Mouse (Mus musculus) left cerebral cortex, adult 8-10 months (tissue): Measurements from ENCODE around the gene Hist1h2bb. TPM values are rescaled to one million over a fixed set of nuclear protein-coding genes. Genes with fewer than 3 reads are reported as not detected.

ENCODE experiments used
- DNase-seq, 2 experiments: peaks; one replicate each; pipeline ENCODE4 v3.0.0; 2022; ENCODE audit warnings: low spot score in 2 of 2
- total RNA-seq, 4 experiments: library from RNA; stranded (reverse); gene quantifications; 2 replicates each; pipeline ENCODE4 v1.2.4; 2022

Gene Hist1h2bb
- total RNA-seq, 4 experiments from 2014 or later: 12.3 to 18.8 (median 16.3) TPM

- DNase-seq: no peak
Observed at GRCm38 (mm10) chr13:23725213-23725612, 21.3 kb upstream of the Hist1h2bb start.

- DNase-seq: no peak
Observed at GRCm38 (mm10) chr13:23728472-23729191, 17.9 kb upstream of the Hist1h2bb start.

DNA sequence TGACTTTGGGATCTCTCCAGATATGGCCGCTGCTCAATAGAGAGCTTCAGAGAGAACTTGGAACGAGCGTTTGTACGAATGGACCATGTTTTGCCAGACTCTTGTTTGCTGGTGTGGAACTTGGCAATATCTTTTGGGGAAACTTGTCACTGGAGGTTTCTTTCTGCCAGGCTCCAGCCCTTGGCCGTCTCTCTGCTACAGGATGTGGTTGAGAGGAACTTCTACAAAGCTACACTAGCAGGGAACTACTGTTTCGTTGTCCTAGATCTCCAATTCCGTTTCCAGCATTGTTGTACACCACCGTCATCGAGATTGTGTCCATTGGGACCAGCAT lies 17.4 kb upstream of the Hist1h2bb start:
- DNase-seq: no peak

- DNase-seq: no peak
Observed at GRCm38 (mm10) chr13:23729706-23730105, 16.8 kb upstream of the Hist1h2bb start.

DNA sequence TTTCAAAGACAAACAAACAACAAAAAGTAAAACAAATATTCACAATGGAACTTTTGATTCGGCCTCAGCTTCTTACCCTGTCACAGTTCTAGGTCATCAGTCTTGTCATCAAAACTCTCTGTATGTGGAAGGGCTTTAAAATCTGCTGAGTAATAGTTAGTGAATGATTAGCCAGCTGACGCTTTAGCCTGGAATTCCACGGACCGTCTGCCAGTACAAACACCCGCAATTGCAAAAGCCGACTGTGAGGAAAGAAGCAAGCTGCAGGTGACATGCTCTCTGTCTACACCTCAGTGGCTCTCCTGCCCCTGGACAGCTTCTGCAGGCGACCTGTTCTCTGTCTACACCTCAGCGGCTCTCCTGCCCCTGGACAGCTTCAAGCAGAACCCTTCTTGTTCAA lies 16.1 kb upstream of the Hist1h2bb start:
- DNase-seq: no peak

GRCm38 (mm10) chr13:23732156-23732804 lies 14.3 kb upstream of the Hist1h2bb start:
- DNase-seq: no peak

- no peak for DNase-seq
Observed at GRCm38 (mm10) chr13:23737091-23737490, 9.4 kb upstream of the Hist1h2bb start.

DNA sequence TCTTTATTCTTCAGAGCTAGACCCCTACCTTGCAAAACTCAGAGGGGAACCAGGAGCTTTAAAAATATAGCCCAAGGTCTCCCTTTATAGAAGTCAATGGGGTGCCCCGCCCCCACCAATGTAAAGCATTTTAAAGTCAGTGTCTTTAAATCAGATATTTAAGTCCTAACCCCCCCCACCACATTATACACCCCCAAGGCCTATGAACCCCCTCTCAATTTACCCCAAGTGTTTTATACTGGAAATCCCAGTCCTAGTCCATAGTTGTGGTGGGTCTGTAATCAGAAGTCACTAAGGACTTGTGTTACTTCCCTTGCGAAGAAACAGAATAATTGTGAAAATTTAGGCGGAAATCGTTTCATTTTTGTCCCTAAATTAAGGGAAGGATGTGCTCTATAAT lies 8.5 kb upstream of the Hist1h2bb start:
- DNase-seq: no peak

GRCm38 (mm10) chr13:23738677-23739068 lies 7.9 kb upstream of the Hist1h2bb start, which contains the start of gene Hist1h1c:
Gene Hist1h1c (plus strand): TSS chr13:23738808.
- peak; percentile 83 to 85 for DNase-seq

GRCm38 (mm10) chr13:23739069-23739921 lies 7.2 kb upstream of the Hist1h2bb start:
- DNase-seq: peak; percentile 80 to 97

DNA sequence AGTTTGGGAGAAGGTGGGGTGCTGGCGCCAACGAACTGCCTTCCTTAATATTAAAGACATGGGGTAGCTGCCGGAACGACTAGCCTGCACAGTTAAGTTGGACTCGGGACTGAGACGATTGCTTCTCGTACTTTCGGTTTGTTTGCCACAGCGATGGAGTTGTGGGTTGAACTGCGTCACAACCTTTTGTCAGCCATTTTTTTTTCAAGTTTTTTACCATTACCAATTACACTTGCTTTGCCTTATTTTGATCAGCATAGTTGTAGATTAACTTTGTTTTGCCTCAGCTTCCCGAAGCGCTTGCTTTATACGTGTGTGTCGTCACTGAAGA lies 6.6 kb upstream of the Hist1h2bb start:
- no peak for DNase-seq

DNA sequence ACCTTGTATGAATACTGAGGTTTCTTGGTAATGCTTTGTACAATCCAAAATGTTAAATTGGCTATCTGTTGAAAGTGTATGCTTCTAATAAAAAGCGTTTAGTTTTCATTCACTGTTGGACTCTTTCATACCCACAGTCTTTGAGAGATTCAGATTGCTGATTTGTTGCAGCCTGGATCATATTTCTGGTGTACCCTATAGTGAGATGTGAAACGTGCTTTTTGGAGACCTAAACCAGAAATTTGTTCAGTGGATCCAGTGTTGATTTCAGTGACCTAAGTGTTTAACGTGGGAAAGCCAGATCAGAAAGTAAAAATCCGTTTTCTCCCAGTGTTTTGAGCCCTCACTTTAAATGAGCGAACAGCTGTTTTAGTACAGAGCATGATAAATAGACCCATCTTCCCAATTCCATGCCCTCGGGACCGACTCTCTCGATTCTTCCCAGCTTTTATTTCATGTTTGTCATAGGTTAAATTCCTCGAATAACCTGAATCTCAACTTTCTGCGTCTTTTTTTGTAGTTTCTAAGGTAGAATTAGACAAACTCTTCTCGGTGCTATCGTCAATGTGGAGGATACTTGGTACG lies 6.2 kb upstream of the Hist1h2bb start:
- no peak for DNase-seq

DNA sequence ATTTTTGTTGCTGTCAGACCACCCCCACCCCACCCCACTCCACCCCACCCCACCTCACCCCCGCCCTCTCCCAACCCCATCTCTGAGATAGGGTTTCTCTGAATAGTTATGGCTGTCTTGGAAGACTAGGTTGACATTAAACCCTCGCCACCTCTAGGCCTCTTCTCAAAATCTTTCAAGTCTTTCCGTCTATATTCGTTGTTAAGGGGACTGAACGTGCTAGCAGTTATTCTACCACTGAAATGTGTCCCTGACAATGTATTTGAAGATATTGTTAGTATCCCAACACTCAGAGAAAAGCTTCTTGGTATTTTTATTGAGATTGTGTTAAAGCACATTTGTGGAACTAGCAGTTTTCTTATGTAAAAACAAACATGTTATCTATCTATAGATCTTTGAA lies 5.6 kb upstream of the Hist1h2bb start:
- DNase-seq: no peak

- DNase-seq: no peak
Observed at GRCm38 (mm10) chr13:23742007-23742406, 4.5 kb upstream of the Hist1h2bb start.

DNA sequence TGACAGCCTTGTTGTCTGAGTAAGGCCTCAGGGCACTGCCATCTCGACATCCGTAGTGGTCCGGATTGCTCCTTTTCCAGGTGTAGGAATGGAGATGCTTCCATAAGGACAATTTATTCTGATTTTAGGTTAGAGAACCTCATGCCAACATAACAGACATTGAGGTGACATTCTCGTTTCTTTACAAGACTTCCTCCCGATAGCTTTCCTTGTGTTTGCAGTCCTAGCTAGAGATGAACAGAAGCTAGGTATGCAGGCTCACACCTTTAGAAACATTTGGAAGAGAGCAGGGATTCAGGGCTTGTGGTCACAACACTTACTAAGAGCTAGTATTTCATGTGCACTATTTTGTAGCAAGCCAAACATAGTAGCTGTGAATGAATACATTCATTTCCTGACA lies 3.3 kb upstream of the Hist1h2bb start:
- no peak for DNase-seq

- DNase-seq: no peak
Observed at GRCm38 (mm10) chr13:23743963-23744362, 2.6 kb upstream of the Hist1h2bb start.

DNA sequence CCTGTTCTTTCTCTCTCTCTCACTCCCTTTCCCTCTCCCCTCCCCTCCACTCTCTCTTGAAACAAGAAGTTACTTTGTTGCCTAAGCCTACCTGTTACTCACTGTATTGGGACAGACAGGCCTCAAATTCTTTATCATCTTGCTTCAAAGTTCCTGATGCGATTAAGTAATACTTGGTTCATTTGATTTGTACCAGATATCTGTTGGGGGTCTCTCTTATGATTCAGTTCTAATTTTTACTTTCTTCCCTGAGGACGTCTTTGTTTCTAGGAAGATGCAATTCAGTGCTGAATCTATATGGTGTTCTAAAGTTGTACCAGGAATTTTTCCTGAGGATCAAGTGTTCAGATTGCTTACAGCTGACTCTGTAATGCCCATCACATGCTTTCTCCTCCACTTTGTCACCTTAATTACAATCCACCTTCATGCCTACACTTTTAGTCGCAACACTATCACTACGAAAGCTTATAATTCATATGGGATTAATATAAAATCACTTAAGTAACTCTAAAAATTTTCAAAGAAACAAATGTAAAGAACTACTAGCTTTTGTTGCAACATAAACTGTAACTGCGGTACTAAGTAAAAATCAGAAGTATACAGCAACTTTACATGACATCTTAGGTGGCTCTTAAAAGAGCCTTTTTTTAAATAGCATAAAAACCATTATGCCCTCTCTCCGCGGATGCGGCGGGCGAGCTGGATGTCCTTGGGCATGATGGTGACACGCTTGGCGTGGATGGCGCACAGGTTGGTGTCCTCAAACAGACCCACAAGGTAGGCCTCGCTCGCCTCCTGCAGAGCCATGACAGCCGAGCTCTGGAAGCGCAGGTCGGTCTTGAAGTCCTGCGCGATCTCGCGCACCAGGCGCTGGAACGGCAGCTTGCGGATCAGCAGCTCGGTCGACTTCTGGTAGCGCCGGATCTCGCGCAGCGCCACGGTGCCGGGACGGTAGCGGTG lies 1.8 kb upstream of the Hist1h2bb start:
- DNase-seq: no peak

DNA sequence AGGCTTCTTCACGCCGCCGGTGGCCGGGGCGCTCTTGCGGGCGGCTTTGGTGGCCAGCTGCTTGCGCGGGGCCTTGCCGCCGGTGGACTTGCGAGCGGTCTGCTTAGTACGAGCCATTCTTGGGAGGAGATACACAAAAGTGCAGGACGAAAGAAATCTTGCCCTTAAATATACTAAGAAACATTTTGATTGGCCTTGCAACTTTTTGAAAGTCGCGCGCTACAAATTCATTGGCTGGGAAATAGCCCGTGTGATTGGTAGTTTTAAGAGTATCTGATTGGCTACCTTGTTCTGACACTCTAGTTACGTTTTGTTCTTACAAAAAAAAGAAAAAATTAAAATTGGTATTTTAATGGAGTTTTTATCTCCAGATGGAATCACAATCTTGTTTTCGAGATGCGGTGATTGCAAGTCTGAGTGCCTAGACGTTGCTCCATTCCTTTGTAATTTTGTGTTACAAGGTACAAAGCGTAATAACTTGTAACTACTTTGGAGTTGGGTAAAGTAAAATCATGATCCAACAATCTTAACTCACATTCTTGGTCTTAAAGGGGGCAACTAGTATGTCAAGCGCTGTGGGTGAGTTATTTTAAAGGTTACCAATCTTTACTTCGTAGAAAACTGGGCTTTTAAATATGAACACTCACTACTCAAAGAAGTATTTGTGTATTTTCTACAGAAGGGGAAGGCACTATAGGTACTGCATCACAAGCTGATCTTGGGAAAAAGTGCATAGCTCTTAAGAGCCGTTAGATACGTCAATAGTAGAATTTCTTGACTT lies 963 bp upstream of the Hist1h2bb start, which contains the start of gene Hist1h3c:
Hist1h3c (minus strand) TSS at position 222 of the 781 bp plus-strand sequence.
- peak; percentile 71 to 81 for DNase-seq

GRCm38 (mm10) chr13:23747081-23747891 lies 752 bp downstream of the Hist1h2bb start:
- no peak for DNase-seq
